Mouse (Mus musculus): ENCODE results near the gene Ergic2.
"Not testable (repeated sequence)": the region's sequence is repeated elsewhere in the genome, so short reads cannot be mapped to it uniquely, and the experiment has no call there.

The Ergic2 gene

DNA sequence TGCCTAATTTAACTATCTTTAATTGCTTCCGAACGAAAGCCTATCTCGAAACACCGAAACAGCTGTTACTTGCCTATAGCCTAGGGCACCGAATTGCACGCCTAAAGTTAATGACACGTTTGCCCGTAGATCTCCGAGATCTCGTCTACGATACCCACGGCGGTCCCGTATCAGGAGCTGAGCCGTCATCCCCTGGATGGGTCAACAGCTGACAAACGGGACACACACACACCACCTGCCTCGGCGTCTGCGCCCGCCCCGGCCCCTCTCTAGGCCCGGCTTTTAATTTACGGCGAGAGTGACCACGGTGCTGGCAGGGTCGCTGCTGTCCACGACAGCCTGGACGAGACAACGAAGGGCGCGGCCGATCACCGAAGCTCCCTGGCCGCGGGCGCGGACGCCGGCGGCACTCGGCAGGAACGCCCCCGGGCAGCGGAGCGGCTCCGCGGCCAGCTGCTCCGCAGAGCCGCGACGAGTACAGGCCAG lies 740 bp downstream of the Ergic2 start:
- no peak for DNase-seq (ENCODE audit: low read depth)

DNA sequence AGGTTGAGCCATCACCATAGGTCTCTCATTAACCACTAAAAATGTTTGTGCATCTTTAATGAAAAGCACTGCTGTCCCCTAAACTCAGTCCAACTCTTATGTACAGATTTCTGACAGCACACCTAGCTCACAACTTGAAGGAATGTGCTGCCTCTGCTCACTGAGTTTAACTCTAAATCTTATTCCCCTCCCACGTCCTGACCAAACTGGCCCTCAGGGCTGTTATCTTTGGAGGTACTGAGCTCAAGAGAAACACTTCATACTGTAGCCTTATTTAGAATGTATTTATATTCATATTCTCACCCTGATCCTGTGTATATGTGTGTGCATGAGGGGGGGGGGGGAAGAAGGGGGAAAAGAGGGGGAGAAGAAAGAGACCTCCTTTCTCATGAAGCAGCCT lies 4.7 kb downstream of the Ergic2 start:
- no peak for DNase-seq (ENCODE audit: low read depth)

DNA sequence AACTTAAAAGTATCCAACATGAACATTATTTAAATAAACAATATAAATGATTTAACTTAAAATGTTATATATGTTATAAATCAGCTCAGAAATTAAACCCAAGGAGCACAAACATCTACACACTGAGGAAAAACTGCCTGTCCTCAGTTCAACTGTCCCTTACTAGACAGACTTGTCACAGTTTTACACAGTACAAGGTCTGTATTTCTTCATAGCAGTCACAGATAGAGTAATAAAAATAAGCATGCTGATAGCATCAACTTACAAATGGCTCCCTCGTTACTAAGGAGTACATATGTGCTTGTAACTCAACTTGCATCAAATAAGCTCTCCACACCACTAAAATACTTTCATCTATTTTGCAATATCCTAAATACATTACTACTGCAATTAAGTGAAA lies 7.0 kb downstream of the Ergic2 start:
- no peak for DNase-seq (ENCODE audit: low read depth)

DNA sequence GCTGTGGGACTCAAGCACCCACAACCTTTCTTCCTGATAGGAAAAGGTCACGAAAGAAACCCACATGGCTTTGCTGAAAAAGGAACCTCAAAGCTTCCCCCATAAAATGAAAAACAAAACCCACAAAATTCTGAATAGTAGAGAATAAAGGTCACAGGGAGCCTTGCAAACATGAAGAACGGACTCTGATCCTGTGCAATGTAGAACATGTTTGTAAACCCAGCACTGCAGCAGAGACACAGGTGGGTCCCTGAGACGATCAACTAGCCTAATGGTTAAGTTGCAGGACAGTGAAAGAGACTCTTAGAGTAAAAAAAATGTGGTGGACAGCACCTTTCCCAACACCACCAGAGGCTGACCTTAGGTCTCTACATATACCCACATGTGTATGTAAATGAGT lies 12.4 kb downstream of the Ergic2 start:
- DNase-seq (ENCODE audit: low read depth): no peak

DNA sequence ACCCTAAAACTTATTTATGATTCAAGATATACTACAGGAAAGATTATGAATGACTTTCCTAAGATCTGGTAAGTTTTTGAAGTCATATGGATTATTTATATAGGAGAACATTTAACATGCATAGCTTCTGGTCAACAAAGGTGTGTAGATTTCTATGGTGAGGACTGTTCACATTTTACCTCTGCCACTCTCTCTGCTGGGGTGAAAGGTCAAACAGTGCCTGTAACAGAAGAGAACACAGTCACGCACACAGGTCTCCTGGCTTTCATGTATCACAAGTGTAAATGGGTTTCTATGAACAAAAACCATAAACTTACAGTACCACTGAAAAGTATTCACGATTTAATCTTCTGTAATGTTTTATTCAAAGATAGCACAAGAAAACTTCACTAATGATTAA lies 13.0 kb downstream of the Ergic2 start:
- DNase-seq (ENCODE audit: low read depth): no peak

DNA sequence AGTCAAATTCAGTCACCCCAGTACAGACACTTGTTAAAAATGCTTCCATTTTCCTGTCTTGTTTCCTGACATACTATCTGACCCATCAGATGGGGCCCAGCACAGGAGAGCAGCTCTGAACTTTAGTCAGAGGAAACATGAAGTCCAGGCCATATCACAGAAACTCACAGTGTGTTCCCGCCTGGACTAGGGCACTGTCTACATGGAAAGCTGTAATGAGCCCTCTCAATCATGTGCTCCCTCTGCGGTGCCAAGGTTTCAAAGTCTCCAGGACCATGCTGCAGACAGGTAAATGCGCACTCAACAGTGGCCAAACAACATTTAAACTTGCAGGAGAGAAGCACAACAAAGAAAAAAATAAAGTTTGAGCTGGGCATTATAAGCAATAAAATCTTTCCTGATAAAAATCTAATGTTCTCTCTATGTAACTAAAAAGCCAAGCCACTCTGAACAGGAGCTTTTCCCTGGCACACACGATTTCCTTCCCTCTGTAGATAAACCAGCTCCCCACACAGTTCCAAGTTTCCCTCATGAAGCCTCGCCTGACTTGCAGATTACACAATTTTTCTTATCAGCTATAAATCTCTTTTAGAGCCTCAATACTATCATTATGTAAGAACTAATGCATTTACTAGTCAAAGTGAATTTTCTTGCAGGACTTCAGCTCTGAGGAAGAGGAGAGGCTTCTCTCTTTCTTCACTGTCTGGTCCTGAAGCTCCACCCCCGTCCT lies 18.0 kb downstream of the Ergic2 start:
- peak; percentile 37 for DNase-seq (ENCODE audit: low read depth)

DNA sequence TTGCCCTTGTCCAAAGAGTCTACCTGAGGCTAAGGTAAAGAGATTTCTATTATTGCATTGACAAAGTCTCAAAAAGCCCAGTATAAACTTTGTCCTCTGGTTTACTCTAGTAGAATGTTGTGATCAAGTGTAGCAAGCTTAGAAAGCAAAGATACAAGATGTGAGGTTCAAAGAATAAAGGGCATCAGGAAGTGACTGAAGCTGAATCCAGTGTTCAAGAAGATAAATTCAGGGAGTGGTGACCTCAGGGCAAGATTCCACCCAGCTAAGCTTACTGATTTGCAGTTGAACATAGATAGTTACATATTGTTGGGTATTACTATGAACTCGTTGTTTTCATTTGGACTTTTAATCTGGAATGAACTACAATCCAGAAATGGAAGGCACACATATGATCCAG lies 26.5 kb downstream of the Ergic2 start:
- no peak for DNase-seq (ENCODE audit: low read depth)

DNA sequence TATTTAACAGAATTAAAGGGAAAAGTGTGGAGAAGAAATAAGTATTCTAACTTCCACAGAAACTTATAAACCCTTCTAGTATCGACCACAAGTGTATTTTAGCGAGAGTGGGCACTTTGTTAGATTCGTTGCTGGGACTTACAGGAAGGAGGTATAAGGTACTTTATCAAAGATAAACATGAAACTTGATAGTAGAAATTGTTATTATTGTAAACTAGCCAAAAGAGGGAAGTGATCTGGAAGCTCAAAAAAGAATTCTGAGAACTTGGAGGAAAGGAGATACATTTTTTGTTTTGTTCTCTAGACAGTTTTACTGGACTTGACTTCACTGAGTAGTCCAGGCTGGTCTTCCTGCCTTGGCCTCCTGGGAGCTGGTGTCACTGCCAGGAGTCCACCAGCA lies 39.3 kb downstream of the Ergic2 start:
- no peak for DNase-seq (ENCODE audit: low read depth)

DNA sequence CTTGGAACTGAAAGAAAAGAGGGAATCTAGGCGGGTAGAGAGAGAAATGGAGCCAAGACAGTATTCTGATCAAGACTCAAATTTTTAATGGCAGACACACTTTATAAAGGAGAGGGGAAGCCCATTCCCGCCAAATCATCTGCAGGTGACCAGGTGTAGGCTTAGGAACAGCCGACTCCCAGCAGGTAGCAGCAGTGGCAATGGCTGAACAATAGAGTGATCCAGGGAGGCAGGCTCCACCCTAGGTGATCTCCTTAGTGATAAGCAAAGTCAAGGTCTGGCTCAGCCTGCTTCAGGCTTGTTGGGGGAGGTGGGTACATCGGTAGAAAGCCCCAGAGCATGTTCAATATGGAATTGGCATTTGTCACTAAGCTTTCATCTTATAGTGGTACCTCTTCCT lies 59.9 kb downstream of the Ergic2 start:
- not testable (repeated sequence) for DNase-seq (ENCODE audit: low read depth)

DNA sequence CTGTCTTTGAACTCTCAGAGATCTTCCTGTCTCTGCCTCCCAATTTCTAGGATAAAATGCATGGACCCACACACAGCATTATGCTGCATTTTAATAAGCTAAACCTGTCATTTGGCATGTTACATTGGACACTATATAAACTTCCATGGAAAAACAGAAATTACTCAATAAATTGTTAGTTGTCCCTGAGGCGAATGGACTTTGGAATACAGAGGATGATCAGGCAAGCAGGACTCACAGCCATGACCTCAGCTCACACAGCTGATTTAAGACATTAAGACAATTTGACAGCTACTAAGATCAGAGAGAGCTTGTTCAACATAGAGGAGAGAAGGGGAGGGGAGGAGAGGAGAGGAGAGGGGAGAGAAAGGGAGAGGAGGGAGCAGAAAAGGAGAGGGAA lies 69.8 kb downstream of the Ergic2 start:
- DNase-seq (ENCODE audit: low read depth): no peak

DNA sequence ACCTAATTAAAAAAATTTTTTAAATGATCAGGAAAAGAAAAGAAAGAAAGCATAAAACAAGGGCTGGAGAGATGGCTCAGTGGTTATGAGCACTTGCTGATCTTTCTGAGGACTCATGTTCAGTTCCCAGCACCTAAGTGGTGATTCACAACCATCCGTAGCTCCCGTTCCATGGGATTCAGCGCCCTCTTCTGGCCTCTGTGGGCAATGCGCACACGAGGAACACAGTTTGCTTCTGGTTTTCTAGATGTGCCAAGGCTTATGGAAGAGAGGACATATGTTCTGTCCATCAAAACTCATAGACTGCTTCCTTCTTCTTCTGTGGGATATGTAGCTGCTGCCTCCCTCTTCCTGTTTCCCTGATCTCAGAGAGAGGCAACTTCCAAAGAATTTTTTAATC lies 70.3 kb downstream of the Ergic2 start:
- DNase-seq (ENCODE audit: low read depth): no peak

DNA sequence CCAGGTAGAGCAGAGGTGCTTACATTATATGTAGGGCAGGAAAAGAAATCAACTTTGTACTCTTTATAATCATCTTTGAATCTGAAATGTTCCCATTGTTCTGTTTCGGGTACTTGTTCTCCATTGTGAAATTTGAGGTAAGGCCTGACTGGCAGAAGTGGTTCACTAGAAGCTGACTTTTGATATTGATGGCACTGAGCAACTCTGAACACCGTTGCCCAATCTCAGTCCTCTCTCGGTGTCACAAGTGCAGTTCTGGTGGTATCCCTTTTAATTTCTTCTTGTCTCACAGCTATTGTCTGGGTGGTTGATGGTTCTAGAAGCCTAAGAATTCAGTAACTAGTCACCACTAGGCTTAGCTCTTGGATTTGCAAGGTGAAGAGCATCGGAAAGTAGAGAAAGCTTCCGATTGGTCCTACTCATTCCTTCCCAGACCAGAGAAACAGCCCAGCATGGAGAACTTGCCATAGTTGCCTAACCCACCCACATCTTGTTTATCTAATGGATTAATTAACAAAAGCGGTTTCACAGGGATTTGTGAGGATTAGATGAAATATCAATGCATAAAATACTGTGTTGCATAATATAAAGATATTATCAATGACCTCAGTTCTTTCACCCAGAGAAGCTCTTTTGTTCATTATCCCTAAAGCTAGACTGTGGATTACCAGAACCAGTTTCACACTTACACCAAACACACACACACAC lies 72.7 kb downstream of the Ergic2 start:
- DNase-seq (ENCODE audit: low read depth): no peak

DNA sequence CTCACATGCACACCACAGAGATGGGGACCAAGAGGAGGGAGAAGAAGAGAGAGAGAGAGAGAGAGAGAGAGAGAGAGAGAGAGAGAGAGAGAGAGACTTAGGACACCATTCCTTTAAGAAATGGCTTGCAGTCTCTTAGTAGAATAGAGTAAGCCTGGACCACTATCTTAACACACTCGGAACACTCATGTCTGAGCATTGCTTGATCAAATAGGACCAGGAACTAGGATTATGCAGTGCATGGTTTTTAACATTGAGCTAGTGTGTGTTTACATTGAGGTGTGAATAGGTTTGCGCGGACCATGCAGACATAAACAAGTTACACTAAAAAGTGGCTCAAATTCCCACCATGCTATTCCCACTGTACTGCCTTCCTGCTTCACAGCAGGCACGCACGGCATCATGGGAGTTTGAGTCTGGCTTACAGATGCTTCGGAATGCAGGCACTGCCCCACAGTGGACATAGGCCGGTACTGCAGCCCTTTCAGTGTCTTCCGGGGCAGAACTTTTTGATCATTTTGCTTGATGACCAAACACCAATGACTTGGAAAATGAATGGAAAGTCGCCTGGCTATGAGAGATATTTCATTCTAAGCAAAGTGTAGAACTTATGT lies 76.3 kb downstream of the Ergic2 start:
- peak; percentile 90 for DNase-seq (ENCODE audit: low read depth)

DNA sequence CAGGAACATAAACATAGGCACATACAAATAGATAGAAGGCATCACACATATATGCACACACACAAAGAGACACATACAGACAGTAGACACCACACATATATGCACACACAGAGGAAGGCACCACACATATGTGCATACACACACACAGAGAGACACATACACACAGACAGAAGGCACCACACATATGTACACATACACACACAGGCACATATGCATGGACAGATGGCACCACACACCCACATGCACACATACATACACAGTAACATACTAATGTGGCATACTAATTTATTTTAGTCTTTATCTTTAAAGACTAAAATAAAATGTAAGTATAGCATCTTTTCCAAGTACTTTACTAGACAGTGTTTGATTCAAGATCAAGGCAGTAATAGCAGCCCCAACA lies 78.6 kb downstream of the Ergic2 start:
- DNase-seq (ENCODE audit: low read depth): no peak

DNA sequence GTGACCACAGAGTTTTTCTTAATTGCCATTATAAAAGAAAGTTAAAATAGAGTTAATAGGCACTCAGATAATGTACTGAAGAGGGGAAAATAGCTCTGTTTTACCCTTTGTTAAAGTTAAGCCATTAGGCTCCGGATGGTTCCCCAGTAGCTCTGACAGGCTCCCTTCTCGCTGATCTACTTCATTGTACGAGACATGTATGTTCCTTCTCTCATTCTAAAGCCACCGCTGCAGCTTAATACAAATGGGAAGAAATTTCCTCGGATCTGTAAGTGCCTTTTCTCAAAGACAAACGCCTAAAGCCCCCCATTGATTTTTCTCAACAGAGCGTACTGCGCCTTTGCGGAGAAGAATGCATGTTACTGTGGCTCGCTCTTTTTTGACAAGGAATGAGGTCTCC lies 79.9 kb downstream of the Ergic2 start:
- no peak for DNase-seq (ENCODE audit: low read depth)

All from 416B (cell line).